Mouse (Mus musculus): ENCODE data around the gene S100a7a. TPM values are rescaled to one million over a fixed set of nuclear protein-coding genes. Genes with fewer than 3 reads are reported as not detected.

Gene S100a7a
- polyA plus RNA-seq, 1 experiment from 2014 or later = not detected

DNA sequence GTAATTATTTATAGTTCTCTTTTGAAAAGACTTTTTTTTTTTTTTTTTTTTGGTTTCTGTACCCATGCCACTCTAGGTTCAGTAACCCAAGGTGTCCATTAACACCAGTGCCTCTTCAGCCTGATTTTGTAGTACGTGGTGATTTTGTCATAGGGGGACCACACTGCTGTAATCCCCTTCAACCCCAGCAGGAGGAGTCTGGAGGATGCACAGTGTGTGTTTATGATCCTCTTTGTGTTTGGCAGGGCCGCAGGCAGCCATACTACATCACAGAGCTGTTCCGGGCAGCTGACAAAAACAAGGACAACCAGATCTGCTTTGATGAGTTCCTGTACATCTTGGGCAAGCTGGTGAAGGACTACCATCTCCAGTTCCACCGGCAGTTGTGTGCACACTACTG, 3.6 kb downstream of the S100a7a start:
- H3K9ac ChIP-seq (ENCODE audit: low read length) = no peak overlapping the region
- no peak overlapping the region for H3K4me3 ChIP-seq (ENCODE audit: low read depth, low read length)
- WGBS = 68% methylated on average over 4 of the region's 4 CpGs
- no peaks in the 10 kb centered on the region for H3K9me3 ChIP-seq (ENCODE audit: control insufficient read depth, low read length)
- H3K4me1 ChIP-seq (ENCODE audit: control insufficient read depth, insufficient read depth, low read length) = no peaks in the 10 kb centered on the region
- ATAC-seq (ENCODE audit: insufficient number of reproducible peaks, low FRiP score, low TSS enrichment, low read depth) = no peak
- no peak overlapping the region for H3K27ac ChIP-seq (replicated peaks; ENCODE audit: low read depth, low read length)
- H3K36me3 ChIP-seq (ENCODE audit: control insufficient read depth, insufficient read depth, low read length) = no peaks in the 10 kb centered on the region
- DNase-seq (ENCODE audit: low spot score) = no peak
- H3K27me3 ChIP-seq (ENCODE audit: control insufficient read depth, insufficient read depth, low read length) = no peaks in the 10 kb centered on the region
- no peak overlapping the region for H3K4me2 ChIP-seq (ENCODE audit: low read depth, severe bottlenecking)

DNA sequence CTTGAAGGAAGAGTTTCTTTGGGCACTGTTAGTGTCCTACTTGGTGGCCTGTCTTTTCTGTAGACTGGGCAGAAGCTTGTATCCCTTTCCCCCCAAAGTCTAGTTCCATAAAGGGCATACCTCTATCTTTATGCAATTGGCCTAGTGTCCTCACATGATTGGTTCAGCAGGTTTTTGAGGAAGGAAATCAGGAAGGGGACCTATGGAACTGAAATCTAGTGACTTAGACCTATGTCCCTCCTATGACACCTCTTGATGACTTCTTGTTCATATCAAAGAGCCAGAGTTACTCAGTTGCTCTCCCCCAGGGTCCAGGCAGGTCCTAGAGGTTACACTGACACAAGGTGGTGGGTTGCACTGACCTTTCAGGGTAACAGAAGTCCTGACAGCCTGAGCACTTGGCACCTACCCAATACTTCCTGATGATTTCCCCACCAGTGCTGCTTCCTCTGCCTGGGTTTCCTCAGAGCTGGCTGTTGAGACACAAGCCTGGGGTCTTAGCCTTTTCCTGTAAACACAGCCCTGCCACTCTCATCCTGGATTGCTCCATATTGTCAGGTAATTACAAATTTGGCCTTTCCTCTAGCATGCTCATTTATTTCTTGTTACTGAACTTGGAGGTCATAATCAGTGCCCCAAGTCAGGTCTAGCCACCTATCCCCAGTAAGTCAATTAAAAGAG, 5.7 kb downstream of the S100a7a start:
- Histone ChIP-seq H3K4me1 (ENCODE audit: control insufficient read depth, insufficient read depth, low read length) (no peaks in the 10 kb centered on the region), H3K27me3 (ENCODE audit: control insufficient read depth, insufficient read depth, low read length) (no peaks in the 10 kb centered on the region), H3K36me3 (ENCODE audit: control insufficient read depth, insufficient read depth, low read length) (no peaks in the 10 kb centered on the region), H3K4me2 (ENCODE audit: low read depth, severe bottlenecking) (no peak overlapping the region), H3K4me3 (ENCODE audit: low read depth, low read length) (no peak overlapping the region), H3K27ac (replicated peaks; ENCODE audit: low read depth, low read length) (no peak overlapping the region), H3K9ac (ENCODE audit: low read length) (no peak overlapping the region), H3K9me3 (ENCODE audit: control insufficient read depth, low read length) (no peaks in the 10 kb centered on the region)
- DNase-seq (ENCODE audit: low spot score) (no peak), ATAC-seq (ENCODE audit: insufficient number of reproducible peaks, low FRiP score, low TSS enrichment, low read depth) (no peak)

DNA sequence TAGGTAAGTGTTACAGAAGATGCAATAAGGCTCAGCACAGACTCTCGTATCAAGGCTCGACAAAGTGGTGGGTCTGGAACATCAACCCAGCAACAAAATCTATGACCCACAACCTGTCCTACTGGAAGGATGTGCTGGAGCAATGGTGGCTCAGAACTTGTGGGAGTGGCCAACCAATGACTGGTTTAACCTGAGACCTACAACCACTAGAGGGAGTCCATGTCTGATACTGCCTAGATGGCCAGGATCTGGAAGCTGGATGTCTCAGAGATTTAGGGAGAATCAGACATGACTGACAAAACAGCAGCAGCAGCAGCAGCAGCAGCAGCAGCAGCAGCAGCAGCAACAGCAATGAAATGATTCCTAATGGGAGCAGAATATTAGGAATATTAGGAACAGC, 10.4 kb downstream of the S100a7a start:
- no peaks in the 10 kb centered on the region for H3K27me3 ChIP-seq (ENCODE audit: control insufficient read depth, insufficient read depth, low read length)
- H3K36me3 ChIP-seq (ENCODE audit: control insufficient read depth, insufficient read depth, low read length) = no peaks in the 10 kb centered on the region
- no peak overlapping the region for H3K4me3 ChIP-seq (ENCODE audit: low read depth, low read length)
- no peak overlapping the region for H3K9ac ChIP-seq (ENCODE audit: low read length)
- no peak overlapping the region for H3K27ac ChIP-seq (replicated peaks; ENCODE audit: low read depth, low read length)
- H3K9me3 ChIP-seq (ENCODE audit: control insufficient read depth, low read length) = no peaks in the 10 kb centered on the region
- 81% methylated on average over 2 of the region's 2 CpGs for WGBS
- no peaks in the 10 kb centered on the region for H3K4me1 ChIP-seq (ENCODE audit: control insufficient read depth, insufficient read depth, low read length)
- ATAC-seq (ENCODE audit: insufficient number of reproducible peaks, low FRiP score, low TSS enrichment, low read depth) (no peak), DNase-seq (ENCODE audit: low spot score) (no peak)
- H3K4me2 ChIP-seq (ENCODE audit: low read depth, severe bottlenecking) = no peak overlapping the region

DNA sequence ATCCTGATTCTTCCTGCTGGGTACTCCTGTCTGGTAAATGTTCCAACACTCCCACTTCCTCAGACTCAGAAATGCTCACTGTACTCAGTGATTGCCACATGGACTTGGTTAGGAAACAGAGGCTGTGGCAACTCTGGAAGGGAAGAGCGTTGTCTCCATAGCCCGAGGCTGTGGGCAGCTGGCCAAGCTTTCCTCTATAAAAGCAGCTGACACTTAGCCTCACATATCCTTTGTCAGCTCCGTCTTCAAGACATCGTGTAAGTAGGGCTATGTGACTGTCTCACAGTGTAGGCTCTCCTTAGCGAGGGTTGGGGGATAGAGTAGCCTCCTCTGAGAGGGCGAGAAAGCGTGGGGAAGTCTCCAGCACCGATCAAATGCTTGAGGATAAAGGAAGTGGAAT, 15.0 kb downstream of the S100a7a start, which contains the start of gene S100a8:
S100a8 (plus strand) TSS at position 133 of the 400 bp plus-strand sequence.
- Histone ChIP-seq H3K9ac (ENCODE audit: low read length) (no peak within 1 kb of the TSS), H3K4me2 (ENCODE audit: low read depth, severe bottlenecking) (no peak within 1 kb of the TSS), H3K36me3 (ENCODE audit: control insufficient read depth, insufficient read depth, low read length) (no peaks in the 10 kb centered on the region), H3K4me3 (ENCODE audit: low read depth, low read length) (no peak within 1 kb of the TSS), H3K27ac (replicated peaks; ENCODE audit: low read depth, low read length) (no peak within 1 kb of the TSS), H3K27me3 (ENCODE audit: control insufficient read depth, insufficient read depth, low read length) (no peaks in the 10 kb centered on the region), H3K4me1 (ENCODE audit: control insufficient read depth, insufficient read depth, low read length) (no peaks in the 10 kb centered on the region), H3K9me3 (ENCODE audit: control insufficient read depth, low read length) (no peaks in the 10 kb centered on the region)
- ATAC-seq (ENCODE audit: insufficient number of reproducible peaks, low FRiP score, low TSS enrichment, low read depth) (no peak), DNase-seq (ENCODE audit: low spot score) (no peak)
- whole genome bisulfite sequencing = 70% methylated on average over 8 of the region's 8 CpGs

DNA sequence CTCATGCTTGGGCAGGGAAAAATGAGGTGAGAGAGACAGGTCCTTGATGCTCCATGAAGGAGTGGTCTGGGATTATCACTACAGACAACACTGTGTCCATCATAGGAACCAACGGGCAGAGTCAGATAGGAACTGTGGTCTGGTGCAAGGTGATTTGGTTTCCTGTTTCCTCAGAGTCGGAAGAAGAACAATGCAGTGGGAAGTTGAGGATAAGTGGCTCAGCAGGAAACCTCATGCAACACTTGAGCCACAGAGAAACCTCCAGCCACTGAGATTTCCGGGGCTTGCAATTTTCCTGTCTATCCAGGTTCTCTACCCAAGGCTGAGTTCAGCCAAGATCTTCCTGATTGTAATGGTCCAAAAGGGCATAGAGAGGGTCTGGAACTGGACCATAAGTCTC, 24.8 kb downstream of the S100a7a start:
- Histone ChIP-seq H3K9ac (ENCODE audit: low read length) (no peak overlapping the region), H3K27me3 (ENCODE audit: control insufficient read depth, insufficient read depth, low read length) (no peaks in the 10 kb centered on the region), H3K9me3 (ENCODE audit: control insufficient read depth, low read length) (no peaks in the 10 kb centered on the region), H3K27ac (replicated peaks; ENCODE audit: low read depth, low read length) (no peak overlapping the region), H3K4me3 (ENCODE audit: low read depth, low read length) (no peak overlapping the region), H3K4me1 (ENCODE audit: control insufficient read depth, insufficient read depth, low read length) (no peaks in the 10 kb centered on the region), H3K4me2 (ENCODE audit: low read depth, severe bottlenecking) (no peak overlapping the region), H3K36me3 (ENCODE audit: control insufficient read depth, insufficient read depth, low read length) (no peaks in the 10 kb centered on the region)
- WGBS = 73% methylated on average over 3 of the region's 3 CpGs
- DNase-seq (ENCODE audit: low spot score) = no peak
- no peak for ATAC-seq (ENCODE audit: insufficient number of reproducible peaks, low FRiP score, low TSS enrichment, low read depth)

DNA sequence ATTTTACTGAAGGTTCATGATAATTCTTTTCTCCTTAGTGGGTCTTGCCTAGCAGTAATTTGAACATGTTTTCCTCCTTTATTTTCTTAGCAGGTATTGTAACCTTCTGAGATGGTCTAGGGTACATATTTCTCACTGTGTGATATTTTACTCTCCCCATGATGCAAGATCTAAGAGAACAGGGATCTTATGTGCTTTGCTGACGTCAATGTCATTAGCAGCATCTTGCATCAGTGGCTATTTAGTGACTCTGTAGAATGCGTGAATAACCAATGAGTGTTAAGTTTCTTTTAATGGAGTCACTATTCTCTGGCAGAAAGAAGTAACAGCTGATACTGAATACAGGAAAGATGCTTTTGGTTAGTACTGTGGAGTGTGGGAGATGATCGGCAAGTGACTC, 30.1 kb downstream of the S100a7a start:
- Histone ChIP-seq H3K4me2 (ENCODE audit: low read depth, severe bottlenecking) (no peak overlapping the region), H3K36me3 (ENCODE audit: control insufficient read depth, insufficient read depth, low read length) (no peaks in the 10 kb centered on the region), H3K4me1 (ENCODE audit: control insufficient read depth, insufficient read depth, low read length) (no peaks in the 10 kb centered on the region), H3K27ac (replicated peaks; ENCODE audit: low read depth, low read length) (no peak overlapping the region), H3K9me3 (ENCODE audit: control insufficient read depth, low read length) (no peaks in the 10 kb centered on the region), H3K9ac (ENCODE audit: low read length) (no peak overlapping the region), H3K4me3 (ENCODE audit: low read depth, low read length) (no peak overlapping the region), H3K27me3 (ENCODE audit: control insufficient read depth, insufficient read depth, low read length) (no peaks in the 10 kb centered on the region)
- no peak for ATAC-seq (ENCODE audit: insufficient number of reproducible peaks, low FRiP score, low TSS enrichment, low read depth)
- 89% methylated on average over 3 of the region's 3 CpGs for WGBS
- no peak for DNase-seq (ENCODE audit: low spot score)

DNA sequence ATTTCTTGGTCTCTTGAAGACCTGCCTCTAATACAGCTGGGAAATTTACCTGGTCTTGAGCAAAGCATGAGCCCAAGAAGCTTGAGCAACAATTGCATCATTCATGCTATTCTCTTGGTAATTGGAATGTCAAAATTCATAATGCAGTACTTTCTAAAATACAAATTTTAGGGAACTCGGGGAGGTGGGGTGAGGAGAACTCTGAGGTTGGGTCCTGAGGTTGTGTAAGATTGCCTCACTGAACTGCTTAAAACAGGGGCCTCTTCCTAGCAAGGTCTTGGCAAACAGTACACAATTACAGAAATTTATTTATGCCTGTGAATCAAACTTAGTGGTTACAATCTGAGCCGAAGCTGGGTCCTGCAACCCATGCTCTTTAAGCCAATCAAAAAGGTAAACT, 33.0 kb downstream of the S100a7a start:
- Histone ChIP-seq H3K27ac (replicated peaks; ENCODE audit: low read depth, low read length) (no peak overlapping the region), H3K9me3 (ENCODE audit: control insufficient read depth, low read length) (no peaks in the 10 kb centered on the region), H3K4me2 (ENCODE audit: low read depth, severe bottlenecking) (no peak overlapping the region), H3K4me1 (ENCODE audit: control insufficient read depth, insufficient read depth, low read length) (no peaks in the 10 kb centered on the region), H3K27me3 (ENCODE audit: control insufficient read depth, insufficient read depth, low read length) (no peaks in the 10 kb centered on the region), H3K36me3 (ENCODE audit: control insufficient read depth, insufficient read depth, low read length) (no peaks in the 10 kb centered on the region), H3K4me3 (ENCODE audit: low read depth, low read length) (no peak overlapping the region), H3K9ac (ENCODE audit: low read length) (no peak overlapping the region)
- DNase-seq (ENCODE audit: low spot score) = no peak
- no peak for ATAC-seq (ENCODE audit: insufficient number of reproducible peaks, low FRiP score, low TSS enrichment, low read depth)
- WGBS = 87% methylated on average over 2 of the region's 2 CpGs

DNA sequence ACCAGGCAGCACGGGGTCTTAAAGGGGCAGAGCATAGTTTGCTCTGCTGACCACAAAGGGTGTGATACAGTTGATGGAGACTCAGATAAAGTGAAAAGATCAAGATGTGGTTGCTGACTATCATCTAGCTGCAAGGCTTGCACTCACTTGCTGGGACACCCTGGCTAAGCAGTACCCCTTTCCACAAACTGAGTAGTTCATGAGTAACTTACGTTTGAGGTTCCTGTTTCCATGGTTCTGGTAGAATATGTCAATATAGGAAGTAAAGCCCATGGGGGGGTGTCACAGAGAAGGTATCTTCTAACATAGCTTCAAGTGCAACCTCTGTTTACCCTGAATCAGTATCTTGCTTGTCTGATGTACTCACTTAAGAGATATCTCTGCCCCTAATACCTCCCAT, 39.7 kb downstream of the S100a7a start:
- no peak for ATAC-seq (ENCODE audit: insufficient number of reproducible peaks, low FRiP score, low TSS enrichment, low read depth)
- Histone ChIP-seq H3K4me2 (ENCODE audit: low read depth, severe bottlenecking) (no peak overlapping the region), H3K27me3 (ENCODE audit: control insufficient read depth, insufficient read depth, low read length) (no peaks in the 10 kb centered on the region), H3K36me3 (ENCODE audit: control insufficient read depth, insufficient read depth, low read length) (no peaks in the 10 kb centered on the region), H3K9ac (ENCODE audit: low read length) (no peak overlapping the region), H3K4me3 (ENCODE audit: low read depth, low read length) (no peak overlapping the region), H3K9me3 (ENCODE audit: control insufficient read depth, low read length) (no peaks in the 10 kb centered on the region), H3K27ac (replicated peaks; ENCODE audit: low read depth, low read length) (no peak overlapping the region), H3K4me1 (ENCODE audit: control insufficient read depth, insufficient read depth, low read length) (no peaks in the 10 kb centered on the region)
- 84% methylated on average over 2 of the region's 2 CpGs for WGBS
- DNase-seq (ENCODE audit: low spot score) = no peak

DNA sequence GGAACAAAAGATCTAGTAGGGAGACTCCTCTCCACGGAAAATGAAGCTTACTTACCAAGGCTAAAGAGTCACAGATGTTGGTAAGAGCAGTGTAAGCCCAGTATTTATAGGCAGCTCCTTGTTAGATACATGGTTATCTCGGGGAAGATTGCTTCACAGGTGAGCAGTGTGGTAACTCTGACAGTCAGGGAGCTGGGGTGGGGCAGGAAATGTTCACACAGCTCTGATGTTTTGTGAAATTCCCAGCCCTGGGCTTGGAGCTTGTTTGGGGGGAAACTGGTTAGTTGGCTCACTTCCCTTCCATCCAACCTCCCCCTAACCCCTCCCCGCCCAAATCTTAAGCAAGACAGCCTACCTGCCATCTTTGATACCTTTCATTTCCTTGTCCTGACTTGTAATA, 41.8 kb downstream of the S100a7a start, which contains the start of gene S100a9:
S100a9 (minus strand) TSS at position 109 of the 400 bp plus-strand sequence.
- WGBS = 67% methylated on average over 3 of the region's 3 CpGs
- Histone ChIP-seq H3K4me1 (ENCODE audit: control insufficient read depth, insufficient read depth, low read length) (no peaks in the 10 kb centered on the region), H3K27ac (replicated peaks; ENCODE audit: low read depth, low read length) (no peak within 1 kb of the TSS), H3K9me3 (ENCODE audit: control insufficient read depth, low read length) (no peaks in the 10 kb centered on the region), H3K4me3 (ENCODE audit: low read depth, low read length) (no peak within 1 kb of the TSS), H3K27me3 (ENCODE audit: control insufficient read depth, insufficient read depth, low read length) (no peaks in the 10 kb centered on the region), H3K36me3 (ENCODE audit: control insufficient read depth, insufficient read depth, low read length) (no peaks in the 10 kb centered on the region), H3K4me2 (ENCODE audit: low read depth, severe bottlenecking) (no peak within 1 kb of the TSS), H3K9ac (ENCODE audit: low read length) (no peak within 1 kb of the TSS)
- ATAC-seq (ENCODE audit: insufficient number of reproducible peaks, low FRiP score, low TSS enrichment, low read depth) = no peak
- no peak for DNase-seq (ENCODE audit: low spot score)

All from limb, embryonic 11.5 days (tissue).